Mouse (Mus musculus) ES-E14 (cell line): Measurements from ENCODE around the gene Rbm47.

Experiments used
- CHD2 ChIP-seq: IDR thresholded peaks from 2 replicates; pipeline ENCODE4 v1.6.1; 2014; ENCODE audit warnings: mild to moderate bottlenecking, low read depth, low read length, inconsistent platforms
- HCFC1 ChIP-seq: IDR thresholded peaks from 2 replicates; pipeline ENCODE4 v1.6.1; 2012; ENCODE audit warnings: low read length, inconsistent platforms, borderline replicate concordance; ENCODE audit not compliant: insufficient read depth
- MAFK ChIP-seq: IDR thresholded peaks from 2 replicates; pipeline ENCODE4 v1.6.1; 2014; ENCODE audit warnings: mild to moderate bottlenecking, low read depth, low read length, inconsistent platforms; ENCODE audit not compliant: insufficient read depth
- ZC3H11A ChIP-seq: IDR thresholded peaks from 2 replicates; pipeline ENCODE4 v1.6.1; 2012; ENCODE audit warnings: low read depth, mild to moderate bottlenecking, inconsistent platforms, low read length, borderline replicate concordance

DNA sequence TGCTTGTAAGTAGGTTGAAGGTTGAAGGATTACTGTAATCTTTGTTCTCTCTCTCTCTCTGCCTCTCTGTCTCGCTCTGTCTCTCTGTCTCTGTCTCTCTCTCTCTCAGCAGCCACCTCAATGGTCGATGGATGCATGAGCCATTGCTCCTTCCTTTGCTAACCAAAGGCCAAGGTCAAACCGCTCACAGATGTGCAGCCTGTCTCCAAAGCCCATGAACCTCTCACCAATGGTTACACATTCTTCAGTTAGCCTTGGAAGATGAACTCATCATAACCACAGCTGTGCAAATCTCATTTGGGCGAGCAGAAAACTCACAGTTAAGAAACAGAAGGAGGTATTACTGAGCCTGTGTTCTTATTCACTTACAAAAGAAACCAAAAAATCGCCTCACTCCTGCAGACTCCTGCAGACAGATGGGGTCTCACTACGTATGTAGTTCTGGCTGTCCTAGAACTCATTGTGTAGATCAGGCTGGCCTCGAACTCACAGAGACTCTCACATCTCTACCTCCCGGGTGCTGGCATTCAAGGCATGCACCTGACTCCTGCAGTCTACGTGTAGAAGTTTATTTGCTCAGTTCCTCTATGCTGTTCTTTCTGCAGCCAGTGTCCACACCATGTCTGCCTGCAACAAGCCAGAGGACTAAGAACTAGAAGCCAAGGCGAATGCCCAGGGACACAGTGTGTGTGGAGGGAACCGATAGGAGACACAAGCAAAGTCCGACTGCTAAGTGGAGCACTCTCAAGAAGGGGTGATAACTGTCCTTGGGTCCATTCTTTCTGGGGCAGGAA is 49.4 kb downstream of the Rbm47 start:
- no peak for TF ChIP-seq HCFC1
- TF ChIP-seq ZC3H11A = no peak
- no peak for TF ChIP-seq MAFK
- no peak for TF ChIP-seq CHD2
